Mouse (Mus musculus) yolk sac, embryonic 10.5 days (tissue): ENCODE measurements at regions not wholly inside any gene's neighbourhood (a gene's known extent, or its start where the extent isn't known, plus 50 kb on each side); places are given as distances from the start of the nearest gene placed in this dataset.
"Not testable (repeated sequence)": the region's sequence is repeated elsewhere in the genome, so short reads cannot be mapped to it uniquely, and the experiment has no call there.

Source experiments
- DNase-seq: peaks from one replicate; pipeline ENCODE4 v3.0.0-alpha.2; 2017; ENCODE audit warnings: low spot score

- no peak for DNase-seq
Measured at GRCm38 (mm10) chr2:107869304-107869958, 579.0 kb downstream of the Kcna4 start.

- DNase-seq: no peak
Measured at GRCm38 (mm10) chr2:107879663-107880062, 589.2 kb downstream of the Kcna4 start.

GRCm38 (mm10) chr2:107886063-107886762, 595.8 kb downstream of the Kcna4 start:
- peak; percentile 1 for DNase-seq

- DNase-seq: no peak
Measured at GRCm38 (mm10) chr2:107888245-107888644, 597.8 kb downstream of the Kcna4 start.

GRCm38 (mm10) chr2:107925116-107925515, 634.7 kb downstream of the Kcna4 start:
- no peak for DNase-seq

GRCm38 (mm10) chr2:107926606-107927005, 636.2 kb downstream of the Kcna4 start:
- no peak for DNase-seq

GRCm38 (mm10) chr2:107935336-107935735, 644.9 kb downstream of the Kcna4 start:
- DNase-seq: no peak

GRCm38 (mm10) chr2:107935775-107936174, 645.3 kb downstream of the Kcna4 start:
- no peak for DNase-seq

- no peak for DNase-seq
Measured at GRCm38 (mm10) chr2:107941374-107941773, 650.9 kb downstream of the Kcna4 start.

- DNase-seq: no peak
Measured at GRCm38 (mm10) chr2:107945837-107946451, 655.5 kb downstream of the Kcna4 start.

- DNase-seq: not testable (repeated sequence)
Measured at GRCm38 (mm10) chr2:107955608-107956127, 665.2 kb downstream of the Kcna4 start.

- DNase-seq: not testable (repeated sequence)
Measured at GRCm38 (mm10) chr2:107963921-107964320, 673.5 kb downstream of the Kcna4 start.

GRCm38 (mm10) chr2:107964841-107965240, 674.4 kb downstream of the Kcna4 start:
- no peak for DNase-seq

- no peak for DNase-seq
Measured at GRCm38 (mm10) chr2:107965336-107966306, 675.2 kb downstream of the Kcna4 start.

- DNase-seq: no peak
Measured at GRCm38 (mm10) chr2:107968526-107968925, 678.1 kb downstream of the Kcna4 start.

GRCm38 (mm10) chr2:107969526-107969925, 679.1 kb downstream of the Kcna4 start:
- no peak for DNase-seq

- no peak for DNase-seq
Measured at GRCm38 (mm10) chr2:107973528-107973927, 683.1 kb downstream of the Kcna4 start.

- DNase-seq: no peak
Measured at GRCm38 (mm10) chr2:107994831-107995230, 704.4 kb downstream of the Kcna4 start.

- DNase-seq: no peak
Measured at GRCm38 (mm10) chr2:108011534-108011933, 721.1 kb downstream of the Kcna4 start.

GRCm38 (mm10) chr2:108023206-108023605, 732.8 kb downstream of the Kcna4 start:
- DNase-seq: no peak

- no peak for DNase-seq
Measured at GRCm38 (mm10) chr2:108030657-108031056, 740.2 kb downstream of the Kcna4 start.
